Mouse (Mus musculus) ES-E14 (cell line): ENCODE measurements at regions not wholly inside any gene's neighbourhood (a gene's known extent, or its start where the extent isn't known, plus 50 kb on each side); places are given as distances from the start of the nearest gene placed in this dataset.

ENCODE experiments used
- DNase-seq: peaks from one replicate; pipeline ENCODE4 v3.0.0-alpha.2; 2013; ENCODE audit warnings: low read depth, low spot score
- H3K27ac ChIP-seq: 2 replicates; pipeline ENCODE4 v1.5.1; 2012; ENCODE audit warnings: low read depth, mild to moderate bottlenecking, low read length, moderate library complexity, mixed read lengths; ENCODE audit not compliant: poor library complexity, insufficient read depth, severe bottlenecking
- H3K36me3 ChIP-seq: 2 replicates; pipeline ENCODE4 v1.6.1; 2012; ENCODE audit warnings: mild to moderate bottlenecking, low read length, moderate library complexity, mixed read lengths; ENCODE audit not compliant: control insufficient read depth, poor library complexity, insufficient read depth, severe bottlenecking
- H3K4me1 ChIP-seq, 2 experiments: fragments of 150-350 bp in 1 of 2; sonication (generic) in 1 of 2; 2 replicates each; pipeline ENCODE4 v1.6.1; 2012; ENCODE audit warnings: low read length in 2 of 2, mild to moderate bottlenecking in 1 of 2, mixed read lengths in 1 of 2; ENCODE audit not compliant: control insufficient read depth in 2 of 2, insufficient read depth in 2 of 2, poor library complexity in 1 of 2
- H3K4me3 ChIP-seq, 2 experiments: fragments of 150-350 bp in 1 of 2; sonication (generic) in 1 of 2; 2 replicates each; pipeline ENCODE4 v1.5.1; 2012; ENCODE audit warnings: low read length in 2 of 2, low read depth in 1 of 2, mild to moderate bottlenecking in 1 of 2, mixed read lengths in 1 of 2; ENCODE audit not compliant: insufficient read depth in 1 of 2, poor library complexity in 1 of 2, severe bottlenecking in 1 of 2
- H3K9ac ChIP-seq: 2 replicates; pipeline ENCODE4 v1.6.1; 2012; ENCODE audit warnings: low read depth, mild to moderate bottlenecking, low read length, mixed read lengths; ENCODE audit not compliant: poor library complexity, insufficient read depth, severe bottlenecking
- H3K9me3 ChIP-seq: fragments of 150-350 bp; sonication (generic); 2 replicates; pipeline ENCODE4 v1.6.1; 2012; ENCODE audit warnings: low read depth, mild to moderate bottlenecking, low read length; ENCODE audit not compliant: control insufficient read depth, insufficient read depth
- CHD2 ChIP-seq: IDR thresholded peaks from 2 replicates; pipeline ENCODE4 v1.6.1; 2014; ENCODE audit warnings: mild to moderate bottlenecking, low read depth, low read length, inconsistent platforms
- HCFC1 ChIP-seq: IDR thresholded peaks from 2 replicates; pipeline ENCODE4 v1.6.1; 2012; ENCODE audit warnings: low read length, inconsistent platforms, borderline replicate concordance; ENCODE audit not compliant: insufficient read depth
- MAFK ChIP-seq: IDR thresholded peaks from 2 replicates; pipeline ENCODE4 v1.6.1; 2014; ENCODE audit warnings: mild to moderate bottlenecking, low read depth, low read length, inconsistent platforms; ENCODE audit not compliant: insufficient read depth
- ZC3H11A ChIP-seq: IDR thresholded peaks from 2 replicates; pipeline ENCODE4 v1.6.1; 2012; ENCODE audit warnings: low read depth, mild to moderate bottlenecking, inconsistent platforms, low read length, borderline replicate concordance
- ZNF384 ChIP-seq: IDR thresholded peaks from 2 replicates; pipeline ENCODE4 v1.6.1; 2012; ENCODE audit warnings: low read depth, low read length, inconsistent platforms
- in situ Hi-C, 2 experiments: fragments of 600-800 bp; cut with MboI; formaldehyde crosslinking; loops; one replicate each; pipeline ENCODE4 v1.15.1; 2025; ENCODE audit warnings: low sequenced_read_pairs in 2 of 2, inconsistent platforms in 1 of 2; ENCODE audit not compliant: unreplicated experiment in 2 of 2

DNA sequence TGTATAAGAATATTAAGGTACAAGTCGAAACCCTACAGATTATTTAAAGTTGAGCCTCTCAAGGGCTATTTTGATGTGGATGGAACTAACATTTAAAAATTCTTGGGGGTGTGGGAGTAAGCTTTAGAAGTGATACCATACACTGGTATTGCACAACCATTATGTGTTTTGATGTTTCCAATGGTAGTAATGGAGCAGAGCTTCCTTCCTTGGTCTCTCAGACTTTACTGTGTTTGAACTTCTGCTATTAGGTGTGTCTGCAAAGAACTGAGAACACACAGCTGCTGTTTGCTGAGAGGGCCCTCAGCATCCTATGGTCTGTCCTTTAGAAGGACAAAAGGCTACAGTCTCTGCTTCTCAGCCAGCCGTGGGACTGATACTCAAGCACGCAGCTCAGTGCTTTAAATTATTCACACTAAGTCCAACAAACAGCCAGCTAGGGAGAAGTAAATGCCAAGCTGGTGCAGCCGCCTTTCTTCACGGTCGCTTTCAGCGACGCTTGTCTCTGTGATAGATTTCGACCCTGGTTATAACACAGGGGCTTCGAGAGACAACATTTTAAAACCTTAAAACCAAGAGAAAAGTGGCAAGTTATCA lies 479.5 kb downstream of the Ccdc171 start:
- Histone ChIP-seq H3K27ac (no peak overlapping the region), H3K36me3 (no peaks in the 10 kb centered on the region), H3K9ac (no peak overlapping the region), H3K4me1 (no peaks in the 10 kb centered on the region), H3K4me3 (no peak overlapping the region), H3K9me3 (no peaks in the 10 kb centered on the region)
- no peak for TF ChIP-seq CHD2
- TF ChIP-seq ZNF384: no peak
- no peak for TF ChIP-seq HCFC1
- TF ChIP-seq MAFK: no peak
- no peak for TF ChIP-seq ZC3H11A
- in situ Hi-C loops: no loop called here
- no peak for DNase-seq

DNA sequence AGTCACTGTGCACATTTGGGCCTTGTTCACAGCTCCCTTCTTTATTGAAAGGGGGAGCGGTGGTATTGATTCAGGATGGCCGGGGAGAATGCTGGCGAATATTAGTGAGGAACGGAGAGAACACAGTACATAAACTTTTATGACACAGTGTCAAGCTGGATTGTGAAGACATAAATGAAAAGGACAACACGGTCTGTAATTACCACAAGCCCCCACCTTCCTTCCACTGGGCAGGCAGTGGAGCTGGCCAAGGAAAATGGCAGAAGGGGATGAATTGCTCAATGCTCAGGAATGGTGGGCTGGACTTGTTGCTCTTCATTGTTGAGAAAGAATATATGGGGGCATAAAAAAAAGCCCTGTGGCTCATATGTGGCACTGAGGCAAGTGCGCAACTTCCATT lies 486.6 kb downstream of the Ccdc171 start:
- H3K9ac ChIP-seq: no peak overlapping the region
- H3K4me3 ChIP-seq: no peak overlapping the region
- no peaks in the 10 kb centered on the region for H3K9me3 ChIP-seq
- TF ChIP-seq ZNF384 (no peak), ZC3H11A (no peak), MAFK (no peak), CHD2 (no peak), HCFC1 (no peak)
- in situ Hi-C loops: no loop called here
- no peaks in the 10 kb centered on the region for H3K36me3 ChIP-seq
- no peak overlapping the region for H3K27ac ChIP-seq
- H3K4me1 ChIP-seq: no peaks in the 10 kb centered on the region
- DNase-seq: no peak

DNA sequence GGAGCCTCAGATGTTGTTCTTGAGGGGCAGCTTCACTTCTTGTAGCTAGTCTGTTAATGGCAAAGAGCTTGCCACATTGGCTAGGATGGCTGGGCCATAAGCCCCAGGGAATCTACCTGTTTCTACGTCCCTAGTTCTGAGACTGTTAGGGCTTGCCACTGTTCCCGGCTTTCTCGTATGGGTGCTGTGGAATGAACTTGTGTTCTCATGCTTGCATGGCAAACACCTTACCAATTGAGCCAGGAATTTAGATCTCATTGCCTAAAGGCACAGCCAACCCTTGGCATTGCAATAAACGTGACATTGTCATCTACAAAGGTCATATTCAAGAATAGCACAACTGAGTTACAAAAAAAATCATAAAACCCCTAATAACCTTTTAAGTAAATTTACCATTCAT lies 489.8 kb downstream of the Ccdc171 start:
- no peak overlapping the region for H3K9ac ChIP-seq
- no peaks in the 10 kb centered on the region for H3K4me1 ChIP-seq
- no peak for TF ChIP-seq CHD2
- no peaks in the 10 kb centered on the region for H3K9me3 ChIP-seq
- no peaks in the 10 kb centered on the region for H3K36me3 ChIP-seq
- DNase-seq: no peak
- no peak overlapping the region for H3K27ac ChIP-seq
- H3K4me3 ChIP-seq: no peak overlapping the region
- in situ Hi-C loops: no loop called here

DNA sequence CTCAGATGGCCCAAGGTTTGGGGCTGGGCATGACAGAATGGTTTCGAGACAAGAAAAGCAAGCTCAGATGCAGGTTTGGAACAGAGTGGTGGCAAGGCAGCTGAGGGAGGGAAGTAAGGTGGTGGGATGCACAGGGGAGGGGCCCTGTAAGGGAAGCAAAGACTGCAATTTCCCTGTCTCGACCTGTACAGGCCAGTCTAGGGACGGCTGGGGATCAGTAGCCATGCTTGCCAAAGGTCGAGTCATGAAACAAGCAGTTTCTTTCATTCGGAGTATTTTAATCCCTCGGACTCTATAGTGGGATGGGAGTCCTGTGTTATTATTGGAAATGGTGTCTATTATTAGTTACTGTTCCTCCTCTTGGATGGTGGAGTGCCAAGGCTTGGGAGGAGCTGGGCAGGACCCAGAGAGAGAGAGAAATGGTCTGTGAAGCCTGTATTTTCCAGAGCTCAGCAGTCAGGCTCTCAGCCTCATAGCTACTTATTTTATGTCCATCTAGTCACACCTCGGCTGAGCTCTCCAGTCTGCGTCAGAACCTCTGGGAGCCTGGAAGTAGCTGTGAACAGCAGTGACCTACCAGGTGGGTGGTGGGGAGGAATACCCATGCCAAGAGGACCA lies 490.3 kb downstream of the Ccdc171 start:
- H3K4me1 ChIP-seq: 0 out of 4 replicates have a peak, but pooled peaks cover 0 to 2% of the 10 kb centered on the region in 2 experiments
- TF ChIP-seq ZC3H11A: no peak
- TF ChIP-seq MAFK: no peak
- no peak for TF ChIP-seq CHD2
- no peak for TF ChIP-seq ZNF384
- TF ChIP-seq HCFC1: no peak
- in situ Hi-C loops: no loop called here
- no peaks in the 10 kb centered on the region for H3K36me3 ChIP-seq
- DNase-seq: no peak
- no peak overlapping the region for H3K27ac ChIP-seq
- H3K4me3 ChIP-seq: no peak overlapping the region
- H3K9ac ChIP-seq: no peak overlapping the region
- no peaks in the 10 kb centered on the region for H3K9me3 ChIP-seq

DNA sequence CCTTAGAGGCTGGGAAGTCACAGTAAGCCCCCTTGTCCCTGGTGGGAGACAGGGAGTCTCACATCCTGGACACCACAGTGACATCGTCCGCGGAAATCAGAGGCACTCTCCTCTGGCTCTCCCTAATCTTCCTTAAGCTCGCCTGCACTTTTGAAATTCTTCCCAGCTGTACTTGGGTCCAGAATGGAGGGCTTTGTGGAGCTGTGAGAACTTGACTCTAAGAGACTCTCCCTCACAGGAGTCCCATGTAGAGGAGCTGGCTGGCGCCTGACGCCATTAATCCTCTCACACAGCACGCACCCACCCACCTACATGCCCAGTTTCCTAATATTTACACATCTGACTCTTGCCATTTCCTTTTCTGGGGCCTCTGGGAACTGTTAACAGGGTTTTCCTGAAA lies 492.8 kb downstream of the Ccdc171 start:
- Histone ChIP-seq H3K4me3 (no peak overlapping the region), H3K4me1 (0 out of 4 replicates have a peak, but pooled peaks cover 0 to 2% of the 10 kb centered on the region in 2 experiments), H3K9me3 (no peaks in the 10 kb centered on the region), H3K36me3 (no peaks in the 10 kb centered on the region), H3K9ac (no peak overlapping the region), H3K27ac (no peak overlapping the region)
- no peak for DNase-seq
- in situ Hi-C loops: no loop called here
- no peak for TF ChIP-seq MAFK
- TF ChIP-seq CHD2: no peak
- no peak for TF ChIP-seq ZC3H11A
- TF ChIP-seq HCFC1: no peak
- TF ChIP-seq ZNF384: no peak
